Mouse (Mus musculus): ENCODE measurements around the gene Cryzl1. TPM values are rescaled to one million over a fixed set of nuclear protein-coding genes. Genes with fewer than 3 reads are reported as not detected.

Cryzl1 gene
- polyA plus RNA-seq, 1 experiment from 2014 or later: 70.1 TPM

DNA sequence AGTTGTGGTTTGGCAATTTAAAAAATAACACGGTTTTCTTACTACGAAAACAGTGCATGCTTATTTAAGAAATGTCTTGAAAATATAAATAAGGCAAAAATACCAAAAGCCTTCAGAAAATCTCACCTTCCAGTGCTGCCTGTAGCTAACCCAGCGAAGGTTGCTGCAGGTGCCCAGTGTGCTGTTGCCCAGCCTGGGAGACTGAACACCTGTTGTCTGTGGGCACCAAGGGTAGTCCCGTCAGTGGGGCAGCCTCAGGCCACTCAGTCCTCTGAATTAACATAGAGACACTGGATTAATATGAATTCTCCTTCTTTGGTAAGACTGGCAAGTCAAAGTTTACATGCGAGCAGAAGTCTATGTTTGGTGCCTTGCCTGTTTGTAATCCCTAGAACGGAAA is 9.7 kb upstream of the Cryzl1 start:
- 79% methylated on average over 6 of the region's 6 CpGs for WGBS
- Histone ChIP-seq H3K4me2 (replicated peaks) (no peak overlapping the region), H3K27me3 (no peaks in the 10 kb centered on the region), H3K27ac (no peak overlapping the region), H3K4me1 (peaks cover 25% of the 10 kb centered on the region; the same call in 1 of the 2 replicates), H3K9ac (no peak overlapping the region), H3K36me3 (no peaks in the 10 kb centered on the region), H3K4me3 (no peak overlapping the region), H3K9me3 (no peaks in the 10 kb centered on the region)
- ATAC-seq (ENCODE audit: insufficient number of reproducible peaks, insufficient read depth, low FRiP score, low TSS enrichment): no peak

DNA sequence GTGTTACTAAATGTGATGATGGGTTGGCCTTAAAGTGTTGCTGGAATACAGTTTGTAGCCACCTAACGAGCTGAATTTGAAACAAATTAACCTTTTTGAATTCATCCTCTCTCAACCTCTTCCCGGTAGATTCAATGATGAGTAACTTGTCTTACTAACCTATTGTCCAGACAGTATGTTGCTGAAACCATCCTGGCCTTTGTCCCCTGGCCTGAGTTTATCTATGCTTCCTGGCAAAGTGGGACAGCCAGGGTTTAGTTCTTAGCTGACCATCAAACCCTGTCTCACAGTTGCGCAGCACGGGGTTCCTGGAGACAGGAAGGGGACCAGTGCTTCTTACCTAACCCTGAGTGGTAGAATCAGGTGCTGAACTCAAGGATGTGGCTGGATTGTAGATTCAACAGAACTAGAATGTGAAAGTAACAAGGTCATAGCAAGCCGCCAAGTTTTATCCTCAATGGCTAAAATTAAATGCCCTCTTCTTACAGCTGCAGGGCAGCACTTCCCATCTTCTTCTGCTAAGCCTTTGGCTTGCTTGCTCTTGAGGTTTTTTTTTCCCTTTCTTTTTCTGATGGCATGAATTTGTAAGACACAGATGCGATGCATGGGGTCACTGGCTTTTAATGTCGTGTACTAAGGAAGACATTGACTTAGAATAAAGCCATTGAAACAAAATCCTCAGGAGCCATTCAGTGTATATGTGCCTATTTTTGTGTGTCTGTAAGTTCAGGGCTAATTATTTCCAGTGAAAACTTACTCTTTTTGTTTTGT is 7.5 kb upstream of the Cryzl1 start:
- 77% methylated on average over 7 of the region's 7 CpGs for WGBS
- H3K4me2 ChIP-seq (replicated peaks): no peak overlapping the region
- peaks cover 35% of the 10 kb centered on the region for H3K4me1 ChIP-seq

GRCm38 (mm10) chr16:91734771-91735170 is 6.0 kb upstream of the Cryzl1 start:
- 58% methylated on average over 5 of the region's 5 CpGs for WGBS
- no peak for ATAC-seq (ENCODE audit: insufficient number of reproducible peaks, insufficient read depth, low FRiP score, low TSS enrichment)
- Histone ChIP-seq H3K4me3 (no peak overlapping the region), H3K9me3 (no peaks in the 10 kb centered on the region), H3K4me1 (peaks cover 26% of the 10 kb centered on the region), H3K9ac (no peak overlapping the region), H3K36me3 (no peaks in the 10 kb centered on the region), H3K27me3 (no peaks in the 10 kb centered on the region), H3K4me2 (replicated peaks) (no peak overlapping the region), H3K27ac (no peak overlapping the region)

More for the DNA sequence above, 7.5 kb upstream of the Cryzl1 start:
- H3K27me3 ChIP-seq: no peaks in the 10 kb centered on the region
- H3K27ac ChIP-seq: no peak overlapping the region
- no peaks in the 10 kb centered on the region for H3K9me3 ChIP-seq
- no peak overlapping the region for H3K4me3 ChIP-seq
- H3K36me3 ChIP-seq: no peaks in the 10 kb centered on the region
- no peak for ATAC-seq (ENCODE audit: insufficient number of reproducible peaks, insufficient read depth, low FRiP score, low TSS enrichment)
- H3K9ac ChIP-seq: no peak overlapping the region

GRCm38 (mm10) chr16:91732816-91733215 is 4.0 kb upstream of the Cryzl1 start:
- Histone ChIP-seq H3K4me3 (no peak overlapping the region), H3K27me3 (no peaks in the 10 kb centered on the region), H3K27ac (no peak overlapping the region), H3K9me3 (no peaks in the 10 kb centered on the region), H3K4me1 (peaks cover 25% of the 10 kb centered on the region), H3K9ac (no peak overlapping the region), H3K36me3 (no peaks in the 10 kb centered on the region), H3K4me2 (replicated peaks) (no peak overlapping the region)
- no peak for ATAC-seq (ENCODE audit: insufficient number of reproducible peaks, insufficient read depth, low FRiP score, low TSS enrichment)
- 73% methylated on average over 2 of the region's 2 CpGs for WGBS

DNA sequence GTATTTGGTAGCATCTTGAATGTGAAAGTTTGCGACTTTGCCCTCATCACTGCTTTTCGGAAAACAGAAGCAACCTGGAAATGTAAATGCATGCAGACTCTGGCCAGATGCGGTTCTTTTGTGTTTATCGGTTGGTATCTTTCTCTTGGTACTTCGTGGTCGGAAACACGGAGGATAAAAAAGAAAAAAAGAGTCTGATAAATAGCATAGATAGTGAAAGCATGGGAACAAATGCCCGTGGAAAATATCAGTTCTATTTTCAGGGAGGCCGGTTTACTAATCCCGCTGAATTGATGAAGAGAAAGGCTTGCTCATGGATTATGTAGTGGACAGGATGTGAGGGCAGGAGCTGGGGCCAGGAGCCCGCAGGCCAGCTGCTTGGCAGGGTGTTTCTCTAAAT is 1.7 kb upstream of the Cryzl1 start:
- H3K4me1 ChIP-seq: peaks cover 29% of the 10 kb centered on the region
- H3K4me3 ChIP-seq: peak overlapping the region; percentile 91
- peak overlapping the region; percentile 97 for H3K9ac ChIP-seq
- no peak for ATAC-seq (ENCODE audit: insufficient number of reproducible peaks, insufficient read depth, low FRiP score, low TSS enrichment)
- peak overlapping the region; percentile 80 for H3K4me2 ChIP-seq (replicated peaks)
- under 1% methylated on average over 11 of the region's 11 CpGs for WGBS
- H3K27me3 ChIP-seq: no peaks in the 10 kb centered on the region
- H3K9me3 ChIP-seq: no peaks in the 10 kb centered on the region
- no peaks in the 10 kb centered on the region for H3K36me3 ChIP-seq
- H3K27ac ChIP-seq: peak overlapping the region; percentile 96; the same call in 1 of the 2 replicates

- ATAC-seq (ENCODE audit: insufficient number of reproducible peaks, insufficient read depth, low FRiP score, low TSS enrichment): no peak
- Histone ChIP-seq H3K4me1 (peaks cover 29% of the 10 kb centered on the region), H3K27ac (peak overlapping the region; percentile 96), H3K27me3 (no peaks in the 10 kb centered on the region), H3K36me3 (no peaks in the 10 kb centered on the region), H3K9ac (peak overlapping the region; percentile 97), H3K4me3 (peak overlapping the region; percentile 91), H3K4me2 (replicated peaks) (peak overlapping the region; percentile 80), H3K9me3 (no peaks in the 10 kb centered on the region)
- WGBS: under 1% methylated on average over 31 of the region's 44 CpGs
Observed at GRCm38 (mm10) chr16:91729821-91730441, 1.2 kb upstream of the Cryzl1 start.

- peak; percentile 96 for ATAC-seq (ENCODE audit: insufficient number of reproducible peaks, insufficient read depth, low FRiP score, low TSS enrichment)
- Histone ChIP-seq H3K9ac (peak within 1 kb of the TSS; percentile 97), H3K27ac (peak within 1 kb of the TSS; percentile 96), H3K36me3 (no peaks in the 10 kb centered on the region), H3K4me1 (peaks cover 24% of the 10 kb centered on the region), H3K4me2 (replicated peaks) (peak within 1 kb of the TSS; percentile 80), H3K4me3 (peak within 1 kb of the TSS; percentile 91), H3K9me3 (no peaks in the 10 kb centered on the region), H3K27me3 (no peaks in the 10 kb centered on the region)
- WGBS: under 1% methylated on average over 33 of the region's 33 CpGs
Observed at GRCm38 (mm10) chr16:91729066-91729482, 299 bp upstream of the Cryzl1 start, which contains the start of gene Itsn1. TSS of gene Itsn1 (plus strand) at chr16:91729281.

- WGBS: 85% methylated on average over 15 of the region's 15 CpGs
- no peak overlapping the region for H3K27ac ChIP-seq
- no peak for ATAC-seq (ENCODE audit: insufficient number of reproducible peaks, insufficient read depth, low FRiP score, low TSS enrichment)
- no peaks in the 10 kb centered on the region for H3K9me3 ChIP-seq
- peak overlapping the region; percentile 80 for H3K4me2 ChIP-seq (replicated peaks)
- peaks cover 24% of the 10 kb centered on the region for H3K4me1 ChIP-seq
- H3K36me3 ChIP-seq: no peaks in the 10 kb centered on the region
- H3K4me3 ChIP-seq: peak overlapping the region; percentile 91
- H3K9ac ChIP-seq: peak overlapping the region; percentile 66; the same call in 1 of the 2 replicates
- no peaks in the 10 kb centered on the region for H3K27me3 ChIP-seq
Observed at GRCm38 (mm10) chr16:91727433-91727832, 1.3 kb downstream of the Cryzl1 start.

DNA sequence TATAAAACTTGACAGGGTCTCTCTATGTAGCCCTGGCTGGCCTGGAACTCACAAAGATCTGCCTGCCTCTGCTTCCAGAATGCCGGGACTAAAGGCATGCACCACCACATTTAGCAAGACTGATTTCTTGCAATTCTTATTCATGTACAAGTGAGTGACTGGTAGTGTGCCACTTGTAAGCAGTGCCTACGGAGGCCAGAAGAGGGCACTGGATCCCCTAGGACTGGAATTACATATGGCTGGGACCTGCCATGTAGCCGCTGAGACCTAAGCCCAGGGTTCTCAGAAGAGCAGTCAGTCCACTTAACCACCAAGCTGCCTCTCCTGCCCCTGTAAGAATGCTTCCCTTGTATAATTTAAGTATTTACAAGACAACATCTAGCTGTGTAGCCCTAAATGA is 4.5 kb downstream of the Cryzl1 start:
- 41% methylated on average over 3 of the region's 3 CpGs for WGBS

DNA sequence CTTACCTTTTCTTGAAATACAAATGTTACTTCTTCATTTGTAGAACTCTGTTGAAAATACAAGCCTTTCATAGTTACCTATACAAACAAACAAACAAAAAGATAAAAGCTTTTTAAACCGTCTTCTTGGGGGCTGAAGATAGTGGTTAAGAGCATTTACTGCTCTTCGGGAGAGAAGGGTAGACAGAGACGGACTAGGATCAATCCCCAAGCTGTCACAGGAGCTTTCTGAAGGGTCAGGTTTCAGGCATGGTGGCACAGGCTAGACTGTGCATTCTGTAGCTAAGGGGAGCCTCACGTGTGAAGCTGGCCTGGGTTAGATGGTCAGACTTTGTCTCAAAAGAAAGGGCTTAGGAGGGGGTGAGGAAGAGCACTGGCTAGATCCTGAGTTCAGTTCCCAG is 11.4 kb downstream of the Cryzl1 start:
- no peak overlapping the region for H3K4me2 ChIP-seq (replicated peaks)
- no peaks in the 10 kb centered on the region for H3K9me3 ChIP-seq
- ATAC-seq (ENCODE audit: insufficient number of reproducible peaks, insufficient read depth, low FRiP score, low TSS enrichment): no peak
- H3K9ac ChIP-seq: no peak overlapping the region
- WGBS: 87% methylated on average over 4 of the region's 4 CpGs
- no peaks in the 10 kb centered on the region for H3K27me3 ChIP-seq
- no peak overlapping the region for H3K27ac ChIP-seq
- H3K4me1 ChIP-seq: no peaks in the 10 kb centered on the region
- H3K36me3 ChIP-seq: peaks cover 42% of the 10 kb centered on the region
- no peak overlapping the region for H3K4me3 ChIP-seq

More for the DNA sequence above, 4.5 kb downstream of the Cryzl1 start:
- Histone ChIP-seq H3K36me3 (peaks cover 14% of the 10 kb centered on the region), H3K9me3 (no peaks in the 10 kb centered on the region), H3K27me3 (no peaks in the 10 kb centered on the region), H3K27ac (no peak overlapping the region), H3K4me1 (peaks cover 13% of the 10 kb centered on the region), H3K9ac (no peak overlapping the region), H3K4me3 (no peak overlapping the region), H3K4me2 (replicated peaks) (no peak overlapping the region)
- ATAC-seq (ENCODE audit: insufficient number of reproducible peaks, insufficient read depth, low FRiP score, low TSS enrichment): no peak

DNA sequence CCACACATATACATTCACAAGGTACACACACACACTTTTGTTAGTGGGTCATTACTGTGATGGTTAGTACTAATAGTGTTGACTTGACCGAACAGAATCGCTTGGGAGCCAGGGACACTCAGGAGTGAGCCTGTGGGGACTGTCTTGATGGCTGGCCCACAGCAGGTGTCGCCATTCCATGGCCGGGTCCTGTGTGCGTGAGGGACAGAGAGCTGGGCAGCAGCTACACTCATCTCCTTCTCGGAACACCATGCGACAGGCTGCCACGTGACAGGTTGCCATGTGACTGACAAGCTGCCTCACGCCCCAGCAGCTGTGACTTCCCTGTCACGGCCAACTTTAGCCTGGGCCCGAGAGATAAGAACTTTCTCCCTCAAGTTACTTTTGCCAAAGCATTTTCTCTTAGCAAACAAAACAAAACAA is 11.8 kb downstream of the Cryzl1 start:
- no peak overlapping the region for H3K4me2 ChIP-seq (replicated peaks)
- no peak overlapping the region for H3K4me3 ChIP-seq
- peaks cover 45% of the 10 kb centered on the region for H3K36me3 ChIP-seq
- no peaks in the 10 kb centered on the region for H3K27me3 ChIP-seq
- no peaks in the 10 kb centered on the region for H3K4me1 ChIP-seq
- no peak overlapping the region for H3K9ac ChIP-seq
- H3K9me3 ChIP-seq: no peaks in the 10 kb centered on the region
- 85% methylated on average over 11 of the region's 11 CpGs for WGBS
- ATAC-seq (ENCODE audit: insufficient number of reproducible peaks, insufficient read depth, low FRiP score, low TSS enrichment): no peak
- H3K27ac ChIP-seq: no peak overlapping the region

DNA sequence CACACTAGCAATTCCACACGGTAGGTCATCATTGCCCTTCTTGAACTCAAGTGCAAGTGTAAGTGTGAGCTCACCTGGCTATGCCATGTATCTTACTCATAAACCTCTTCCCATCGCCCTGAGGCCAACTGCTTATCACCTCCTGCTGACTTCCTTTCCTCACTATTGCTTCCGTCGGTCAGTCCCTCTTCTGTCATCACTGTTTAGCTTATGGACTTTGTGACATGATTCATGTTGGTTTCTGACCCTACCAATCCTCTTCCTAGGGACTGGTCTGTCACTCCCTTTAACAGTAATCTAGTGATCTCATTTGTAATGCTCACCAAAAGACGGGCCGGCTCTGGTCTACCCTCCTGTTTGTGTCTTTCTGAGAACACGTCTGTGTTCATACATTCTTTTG is 18.5 kb downstream of the Cryzl1 start:
- Histone ChIP-seq H3K4me1 (no peaks in the 10 kb centered on the region), H3K9me3 (no peaks in the 10 kb centered on the region), H3K27ac (no peak overlapping the region), H3K9ac (no peak overlapping the region), H3K27me3 (no peaks in the 10 kb centered on the region), H3K36me3 (peaks cover 57% of the 10 kb centered on the region), H3K4me2 (replicated peaks) (no peak overlapping the region), H3K4me3 (no peak overlapping the region)
- no peak for ATAC-seq (ENCODE audit: insufficient number of reproducible peaks, insufficient read depth, low FRiP score, low TSS enrichment)
- WGBS: 87% methylated on average over 7 of the region's 7 CpGs

All from embryonic facial prominence, embryonic 12.5 days (tissue).